Mouse (Mus musculus): ENCODE measurements around the gene Arhgap22. TPM values are rescaled to one million over a fixed set of nuclear protein-coding genes. Genes with fewer than 3 reads are reported as not detected.

Gene Arhgap22
- polyA plus RNA-seq, 1 experiment: 8.4 TPM

DNA sequence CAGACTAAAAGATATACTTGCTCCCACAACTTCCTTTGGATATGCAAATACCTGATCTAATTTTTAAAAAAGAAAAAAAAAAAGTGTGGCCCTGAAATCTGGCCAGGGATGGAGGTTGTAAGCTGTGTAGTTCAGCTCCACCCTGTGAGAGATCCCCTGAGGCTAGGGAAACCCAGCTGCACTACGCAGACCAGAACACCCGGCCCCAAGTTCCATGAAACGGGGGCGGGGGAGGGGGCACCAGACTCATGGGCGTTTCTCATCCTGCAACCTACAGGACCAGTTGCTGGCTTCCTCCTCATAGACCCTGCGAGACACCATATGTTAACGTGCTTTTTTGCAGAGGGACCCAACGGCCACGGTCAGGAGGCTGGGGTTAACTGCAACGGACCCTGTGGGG, 24.6 kb upstream of the Arhgap22 start:
- no peak overlapping the region for H3K27ac ChIP-seq (ENCODE audit: insufficient read depth, low read length)
- H3K27me3 ChIP-seq (ENCODE audit: control insufficient read depth, insufficient read depth, low read length): no peaks in the 10 kb centered on the region
- H3K4me3 ChIP-seq (replicated peaks; ENCODE audit: insufficient read depth, low read depth, low read length): no peak overlapping the region
- no peaks in the 10 kb centered on the region for H3K4me1 ChIP-seq (ENCODE audit: control insufficient read depth, insufficient read depth, low read length)
- TF ChIP-seq CTCF (IDR thresholded peaks at IDR 0.05; ENCODE audit: borderline replicate concordance, insufficient read depth, low read depth, low read length): no peak
- TF ChIP-seq POLR2A (IDR thresholded peaks at IDR 0.05; ENCODE audit: borderline replicate concordance, insufficient read depth, low read length): no peak
- no peak for DNase-seq
- WGBS: 62% methylated on average over 10 of the region's 10 CpGs

DNA sequence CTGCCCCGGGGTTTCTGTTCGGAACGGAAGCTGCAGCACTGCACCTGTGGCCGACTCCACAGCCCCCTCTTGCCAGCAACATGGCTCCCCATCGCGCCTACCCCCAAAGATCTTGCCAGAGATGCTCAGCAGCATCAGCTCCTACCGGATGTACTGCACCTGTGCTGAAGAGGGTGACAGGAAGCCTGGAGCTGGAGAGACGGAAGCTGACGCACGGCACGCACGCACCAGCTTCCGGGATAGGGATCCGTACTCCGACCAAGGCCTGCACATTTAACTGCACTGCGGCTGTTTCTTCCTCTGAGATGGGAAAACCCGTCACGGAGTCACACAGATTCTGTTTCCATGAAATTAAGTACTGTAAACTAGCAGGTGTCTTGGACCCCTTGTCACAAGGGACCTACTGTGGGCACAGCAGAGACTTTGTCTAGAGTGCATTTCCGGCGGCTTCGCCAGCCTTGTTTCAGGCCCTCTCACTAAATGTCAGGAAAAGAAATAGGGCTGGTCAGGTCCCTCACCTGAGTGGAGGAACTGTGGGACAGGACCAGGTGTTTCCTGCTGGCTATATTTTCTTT, 23.9 kb upstream of the Arhgap22 start:
- H3K27me3 ChIP-seq (ENCODE audit: control insufficient read depth, insufficient read depth, low read length): no peaks in the 10 kb centered on the region
- no peak overlapping the region for H3K27ac ChIP-seq (ENCODE audit: insufficient read depth, low read length)
- H3K4me1 ChIP-seq (ENCODE audit: control insufficient read depth, insufficient read depth, low read length): no peaks in the 10 kb centered on the region
- WGBS: 79% methylated on average over 21 of the region's 21 CpGs
- TF ChIP-seq POLR2A (IDR thresholded peaks at IDR 0.05; ENCODE audit: borderline replicate concordance, insufficient read depth, low read length) (no peak), CTCF (IDR thresholded peaks at IDR 0.05; ENCODE audit: borderline replicate concordance, insufficient read depth, low read depth, low read length) (no peak)
- H3K4me3 ChIP-seq (replicated peaks; ENCODE audit: insufficient read depth, low read depth, low read length): no peak overlapping the region
- DNase-seq: no peak

DNA sequence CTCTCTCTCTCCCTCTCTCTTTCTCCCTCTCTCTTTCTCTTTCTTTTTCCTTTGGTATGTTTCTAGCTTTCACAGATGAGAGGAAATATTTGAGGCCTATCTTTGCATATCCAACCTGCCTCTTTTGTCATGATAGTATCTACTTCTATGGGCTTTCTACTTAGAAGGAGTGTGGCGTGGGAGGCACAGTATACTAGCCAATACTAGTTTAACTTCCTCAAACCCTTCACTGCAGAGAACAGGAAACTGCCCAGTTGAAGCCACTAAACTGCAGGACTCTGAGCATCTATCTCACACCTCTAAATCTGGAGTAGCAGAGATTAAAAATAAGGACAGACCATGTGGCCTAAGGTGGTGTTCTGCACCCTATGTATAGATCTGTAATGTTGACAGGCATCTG, 23.2 kb upstream of the Arhgap22 start:
- TF ChIP-seq POLR2A (IDR thresholded peaks at IDR 0.05; ENCODE audit: borderline replicate concordance, insufficient read depth, low read length) (no peak), CTCF (IDR thresholded peaks at IDR 0.05; ENCODE audit: borderline replicate concordance, insufficient read depth, low read depth, low read length) (no peak)
- H3K27ac ChIP-seq (ENCODE audit: insufficient read depth, low read length): no peak overlapping the region
- DNase-seq: no peak

DNA sequence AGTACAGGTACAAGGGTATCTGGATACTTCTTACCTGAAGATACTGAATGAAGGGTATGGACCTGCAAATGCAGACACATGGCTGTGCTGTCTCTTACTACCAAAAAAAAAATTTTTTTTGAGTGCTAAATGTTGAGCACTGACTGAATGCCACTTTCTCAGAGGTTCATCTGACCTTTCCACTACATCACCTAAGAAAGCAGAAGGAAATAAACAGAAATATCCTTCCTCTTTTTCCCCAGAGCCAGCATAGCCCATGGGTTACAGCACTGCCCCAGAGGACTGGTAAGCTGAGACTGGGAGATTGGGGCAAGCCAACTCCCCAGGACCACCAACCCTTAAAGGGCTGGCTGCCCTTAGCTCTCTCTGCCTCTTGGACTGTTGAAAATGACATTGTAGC, 20.1 kb upstream of the Arhgap22 start:
- no peak overlapping the region for H3K27ac ChIP-seq (ENCODE audit: insufficient read depth, low read length)
- no peak for TF ChIP-seq CTCF (IDR thresholded peaks at IDR 0.05; ENCODE audit: borderline replicate concordance, insufficient read depth, low read depth, low read length)
- TF ChIP-seq POLR2A (IDR thresholded peaks at IDR 0.05; ENCODE audit: borderline replicate concordance, insufficient read depth, low read length): no peak
- DNase-seq: no peak
- H3K4me3 ChIP-seq (replicated peaks; ENCODE audit: insufficient read depth, low read depth, low read length): no peak overlapping the region
- H3K4me1 ChIP-seq (ENCODE audit: control insufficient read depth, insufficient read depth, low read length): no peaks in the 10 kb centered on the region
- H3K27me3 ChIP-seq (ENCODE audit: control insufficient read depth, insufficient read depth, low read length): no peaks in the 10 kb centered on the region

More for the DNA sequence above, 23.2 kb upstream of the Arhgap22 start:
- H3K4me3 ChIP-seq (replicated peaks; ENCODE audit: insufficient read depth, low read depth, low read length): no peak overlapping the region
- no peaks in the 10 kb centered on the region for H3K27me3 ChIP-seq (ENCODE audit: control insufficient read depth, insufficient read depth, low read length)
- no peaks in the 10 kb centered on the region for H3K4me1 ChIP-seq (ENCODE audit: control insufficient read depth, insufficient read depth, low read length)
- WGBS: 83% methylated on average over 1 of the region's 1 CpGs

DNA sequence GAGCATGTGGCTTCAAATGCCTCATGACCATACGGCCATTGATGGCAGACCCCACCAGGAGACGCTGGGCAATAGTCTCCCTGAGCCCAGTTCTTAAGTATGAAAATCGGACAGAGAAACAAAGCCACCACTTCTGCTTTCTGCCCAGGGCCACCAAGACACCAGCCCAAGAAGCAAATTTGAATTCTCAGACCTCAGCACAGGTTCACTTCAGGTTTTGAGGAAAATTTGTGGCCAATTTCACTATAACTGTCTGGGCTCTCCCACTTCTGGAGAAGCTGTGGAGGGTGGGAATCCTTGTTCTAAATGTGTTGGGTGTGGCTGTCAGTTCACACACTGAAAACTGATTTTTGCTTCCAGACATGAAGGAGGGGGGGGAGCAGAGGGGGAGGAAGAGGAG, 19.6 kb upstream of the Arhgap22 start:
- 48% methylated on average over 3 of the region's 3 CpGs for WGBS
- TF ChIP-seq CTCF (IDR thresholded peaks at IDR 0.05; ENCODE audit: borderline replicate concordance, insufficient read depth, low read depth, low read length) (no peak), POLR2A (IDR thresholded peaks at IDR 0.05; ENCODE audit: borderline replicate concordance, insufficient read depth, low read length) (no peak)

DNA sequence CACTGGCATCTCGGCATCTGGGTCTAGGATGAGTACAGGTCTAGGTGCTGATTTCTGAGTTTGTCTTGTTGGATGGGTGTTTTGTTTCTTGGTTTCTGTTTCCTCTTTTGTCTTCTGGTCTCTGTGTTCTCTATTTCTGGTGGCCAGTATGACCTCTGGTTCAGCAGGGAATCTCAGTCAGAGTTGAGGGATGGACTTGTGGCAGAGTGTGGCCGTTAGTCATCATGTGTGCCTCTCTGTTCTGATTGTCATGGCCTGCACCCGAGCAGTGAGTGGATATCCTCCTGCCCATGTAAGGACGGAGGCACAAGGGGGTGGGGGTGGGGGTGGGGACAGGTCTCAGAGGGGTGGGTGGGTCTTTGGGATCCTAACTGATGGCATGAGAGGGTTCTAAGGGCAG, 11.7 kb upstream of the Arhgap22 start:
- H3K27me3 ChIP-seq (ENCODE audit: control insufficient read depth, insufficient read depth, low read length): no peaks in the 10 kb centered on the region
- TF ChIP-seq POLR2A (IDR thresholded peaks at IDR 0.05; ENCODE audit: borderline replicate concordance, insufficient read depth, low read length) (no peak), CTCF (IDR thresholded peaks at IDR 0.05; ENCODE audit: borderline replicate concordance, insufficient read depth, low read depth, low read length) (no peak)
- no peak overlapping the region for H3K27ac ChIP-seq (ENCODE audit: insufficient read depth, low read length)
- WGBS: 85% methylated on average over 4 of the region's 4 CpGs
- no peak for DNase-seq
- no peaks in the 10 kb centered on the region for H3K4me1 ChIP-seq (ENCODE audit: control insufficient read depth, insufficient read depth, low read length)
- no peak overlapping the region for H3K4me3 ChIP-seq (replicated peaks; ENCODE audit: insufficient read depth, low read depth, low read length)

More for the DNA sequence above, 19.6 kb upstream of the Arhgap22 start:
- no peaks in the 10 kb centered on the region for H3K4me1 ChIP-seq (ENCODE audit: control insufficient read depth, insufficient read depth, low read length)
- DNase-seq: no peak
- no peak overlapping the region for H3K4me3 ChIP-seq (replicated peaks; ENCODE audit: insufficient read depth, low read depth, low read length)
- no peaks in the 10 kb centered on the region for H3K27me3 ChIP-seq (ENCODE audit: control insufficient read depth, insufficient read depth, low read length)
- H3K27ac ChIP-seq (ENCODE audit: insufficient read depth, low read length): no peak overlapping the region

DNA sequence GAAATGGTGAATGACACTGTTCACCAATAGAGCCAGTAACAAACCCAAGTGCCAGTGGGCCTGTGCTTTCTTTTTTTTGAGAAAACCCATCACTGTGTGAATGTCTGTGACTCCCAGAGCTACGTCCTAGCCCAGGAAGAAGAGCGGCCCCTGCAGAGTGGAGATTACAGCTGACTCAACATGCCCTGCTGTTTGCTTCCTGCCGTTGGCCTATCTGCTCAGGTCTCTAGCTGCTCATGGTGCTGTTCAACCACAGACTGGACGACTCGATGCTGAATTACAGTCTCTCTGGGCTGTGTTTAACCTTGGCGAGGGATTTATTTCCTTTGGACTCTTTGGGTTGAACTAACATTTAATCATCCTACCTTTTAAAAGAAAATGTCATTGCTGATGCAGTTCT, 10.9 kb upstream of the Arhgap22 start:
- 82% methylated on average over 6 of the region's 6 CpGs for WGBS
- Histone ChIP-seq H3K27ac (ENCODE audit: insufficient read depth, low read length) (no peak overlapping the region), H3K4me1 (ENCODE audit: control insufficient read depth, insufficient read depth, low read length) (no peaks in the 10 kb centered on the region), H3K27me3 (ENCODE audit: control insufficient read depth, insufficient read depth, low read length) (no peaks in the 10 kb centered on the region), H3K4me3 (replicated peaks; ENCODE audit: insufficient read depth, low read depth, low read length) (no peak overlapping the region)
- TF ChIP-seq POLR2A (IDR thresholded peaks at IDR 0.05; ENCODE audit: borderline replicate concordance, insufficient read depth, low read length) (no peak), CTCF (IDR thresholded peaks at IDR 0.05; ENCODE audit: borderline replicate concordance, insufficient read depth, low read depth, low read length) (no peak)
- DNase-seq: no peak

DNA sequence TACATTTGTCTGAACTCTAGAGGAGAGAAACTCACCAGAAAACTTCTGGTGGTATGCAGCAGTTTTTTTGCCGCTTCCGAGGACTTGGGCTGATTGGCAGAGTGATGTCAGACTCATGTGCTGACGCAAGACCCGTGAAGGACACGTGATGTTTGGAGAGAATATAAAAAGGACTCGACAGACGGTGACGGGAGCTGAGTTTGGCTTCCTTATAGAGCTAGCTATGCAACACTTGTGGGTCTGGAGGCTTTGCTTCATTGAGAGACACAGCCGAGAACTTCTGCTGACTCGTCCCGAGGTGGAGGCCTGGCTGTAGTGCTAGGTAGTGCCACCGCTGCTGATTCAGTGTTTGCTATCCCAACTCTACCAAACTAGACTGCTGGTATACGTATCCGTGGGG, 10.0 kb upstream of the Arhgap22 start:
- no peaks in the 10 kb centered on the region for H3K4me1 ChIP-seq (ENCODE audit: control insufficient read depth, insufficient read depth, low read length)
- no peak overlapping the region for H3K4me3 ChIP-seq (replicated peaks; ENCODE audit: insufficient read depth, low read depth, low read length)
- DNase-seq: no peak
- WGBS: 91% methylated on average over 14 of the region's 14 CpGs
- no peaks in the 10 kb centered on the region for H3K27me3 ChIP-seq (ENCODE audit: control insufficient read depth, insufficient read depth, low read length)
- no peak for TF ChIP-seq POLR2A (IDR thresholded peaks at IDR 0.05; ENCODE audit: borderline replicate concordance, insufficient read depth, low read length)
- no peak for TF ChIP-seq CTCF (IDR thresholded peaks at IDR 0.05; ENCODE audit: borderline replicate concordance, insufficient read depth, low read depth, low read length)
- H3K27ac ChIP-seq (ENCODE audit: insufficient read depth, low read length): no peak overlapping the region

Measured in cerebellum, adult 2 months (tissue).